Mouse (Mus musculus) liver, embryonic 11.5 days (tissue): ENCODE measurements at regions not wholly inside any gene's neighbourhood (a gene's known extent, or its start where the extent isn't known, plus 50 kb on each side); places are given as distances from the start of the nearest gene placed in this dataset.

Experiments
- ATAC-seq: fragments of 200-750 bp; cut with Nextera tagmentation; replicated peaks from 2 replicates; pipeline ENCODE4 v1.8.0; 2017; ENCODE audit warnings: moderate number of reproducible peaks, mild to moderate bottlenecking, moderate TSS enrichment, moderate library complexity; ENCODE audit not compliant: low FRiP score
- DNase-seq: peaks from one replicate; pipeline ENCODE4 v3.0.0-alpha.2; 2017; ENCODE audit warnings: low spot score
- H3K27ac ChIP-seq: fragments of 300-500 bp; sonication (generic); 2 replicates; pipeline ENCODE4 v1.5.1; 2014; ENCODE audit warnings: mild to moderate bottlenecking, low read depth, low read length, control low read depth
- H3K27me3 ChIP-seq: fragments of 300-500 bp; sonication (generic); replicated peaks from 2 replicates; pipeline ENCODE4 v1.6.1; 2014; ENCODE audit warnings: low read length, mixed read lengths; ENCODE audit not compliant: control insufficient read depth, insufficient read depth
- H3K36me3 ChIP-seq: fragments of 300-500 bp; sonication (generic); 2 replicates; pipeline ENCODE4 v1.6.1; 2014; ENCODE audit warnings: mild to moderate bottlenecking, low read length, moderate library complexity, mixed read lengths; ENCODE audit not compliant: control insufficient read depth, insufficient read depth
- H3K4me1 ChIP-seq: fragments of 300-500 bp; sonication (generic); replicated peaks from 2 replicates; pipeline ENCODE4 v1.6.1; 2014; ENCODE audit warnings: low read length, mixed read lengths; ENCODE audit not compliant: control insufficient read depth, insufficient read depth
- H3K4me2 ChIP-seq: fragments of 300-500 bp; sonication (generic); 2 replicates; pipeline ENCODE4 v1.6.1; 2014; ENCODE audit warnings: mild to moderate bottlenecking, control low read depth, moderate library complexity
- H3K4me3 ChIP-seq: fragments of 300-500 bp; sonication (generic); 2 replicates; pipeline ENCODE4 v1.5.1; 2014; ENCODE audit warnings: low read depth, low read length, control low read depth
- H3K9ac ChIP-seq: fragments of 300-500 bp; sonication (generic); 2 replicates; pipeline ENCODE4 v1.6.1; 2014; ENCODE audit warnings: low read depth, low read length, control low read depth
- H3K9me3 ChIP-seq: fragments of 300-500 bp; sonication (generic); 2 replicates; pipeline ENCODE4 v1.6.1; 2016; ENCODE audit warnings: low read length, inconsistent platforms, mixed read lengths; ENCODE audit not compliant: control insufficient read depth
- WGBS: fragments of 180-500 bp; shearing (Covaris S2); extraction: QIAGEN DNeasy Blood & Tissue Kit; methylation state at CpG from one replicate; pipeline ENCODE4 v1.1.7; 2014; 5-methylcytosine and 5-hydroxymethylcytosine counted together

DNA sequence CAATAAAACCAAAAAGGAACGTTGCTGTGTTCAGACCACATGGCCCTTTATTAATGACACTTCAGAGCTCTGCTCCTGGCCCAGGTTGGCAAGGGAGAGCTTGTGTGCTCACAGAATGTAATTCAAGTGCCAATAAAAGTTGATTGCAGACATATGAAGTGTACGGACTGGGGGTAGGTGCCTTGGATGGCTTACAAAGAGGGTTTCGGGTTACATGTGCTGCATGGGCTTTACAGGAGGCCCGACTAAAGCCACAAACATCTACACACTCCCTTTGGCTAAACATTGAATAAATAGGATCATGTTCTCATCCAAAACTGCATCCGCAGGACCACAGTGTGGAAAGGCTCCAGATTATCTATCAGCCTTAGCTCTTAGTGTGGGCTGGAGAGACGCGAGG lies 666.5 kb downstream of the Vrk1 start:
- Histone ChIP-seq H3K4me1 (no peaks in the 10 kb centered on the region), H3K4me3 (no peak overlapping the region), H3K27me3 (no peaks in the 10 kb centered on the region), H3K9me3 (no peaks in the 10 kb centered on the region), H3K36me3 (no peaks in the 10 kb centered on the region), H3K27ac (no peak overlapping the region), H3K9ac (no peak overlapping the region), H3K4me2 (no peak overlapping the region)
- ATAC-seq (no peak), DNase-seq (no peak)
- 68% methylated on average over 7 of the region's 7 CpGs for WGBS

DNA sequence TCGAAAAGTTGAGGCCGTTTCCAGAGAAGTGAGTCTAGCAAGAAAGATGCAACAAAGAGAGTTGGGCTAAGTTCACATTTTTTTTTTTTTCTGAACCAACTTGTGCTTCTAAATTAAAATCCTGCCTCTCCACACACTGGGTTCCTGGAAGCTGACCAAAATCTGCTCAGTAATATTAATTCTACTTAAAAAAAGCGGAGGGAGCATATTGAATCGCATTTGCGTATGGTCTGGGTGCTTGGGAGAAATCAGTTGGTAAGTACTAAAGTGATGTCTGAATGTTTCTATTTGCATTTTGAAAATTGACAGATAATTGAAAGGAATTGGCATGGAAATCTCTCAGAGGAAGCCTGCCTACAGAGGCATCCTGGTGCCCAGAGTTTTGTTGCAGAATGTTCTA lies 676.0 kb downstream of the Vrk1 start:
- Histone ChIP-seq H3K4me1 (no peaks in the 10 kb centered on the region), H3K4me3 (no peak overlapping the region), H3K27me3 (no peaks in the 10 kb centered on the region), H3K36me3 (no peaks in the 10 kb centered on the region), H3K4me2 (no peak overlapping the region), H3K9ac (no peak overlapping the region), H3K27ac (no peak overlapping the region), H3K9me3 (no peaks in the 10 kb centered on the region)
- WGBS, result 89% methylated on average over 5 of the region's 5 CpGs
- ATAC-seq (no peak), DNase-seq (no peak)

DNA sequence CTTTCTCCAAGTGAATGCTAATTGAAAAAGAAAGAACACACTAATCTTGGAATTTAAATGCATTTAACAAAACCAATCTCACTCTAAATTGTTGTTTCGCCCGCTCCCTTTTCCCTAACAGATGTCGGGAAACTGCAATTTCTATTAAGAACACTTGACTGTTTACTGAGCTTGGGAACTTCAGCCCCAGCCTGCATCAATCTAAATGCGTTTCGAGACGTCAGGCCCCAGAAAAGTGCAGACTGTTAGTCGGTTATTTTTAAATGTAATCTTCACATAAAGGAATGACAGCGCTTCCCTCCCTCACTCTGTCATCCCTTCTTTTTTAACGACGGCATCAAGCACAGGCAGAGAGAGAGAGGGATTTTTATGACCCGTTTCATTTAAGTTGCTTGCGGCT lies 677.7 kb downstream of the Vrk1 start:
- Histone ChIP-seq H3K4me2 (no peak overlapping the region), H3K4me1 (no peaks in the 10 kb centered on the region), H3K36me3 (no peaks in the 10 kb centered on the region), H3K4me3 (no peak overlapping the region), H3K27ac (no peak overlapping the region), H3K9ac (no peak overlapping the region), H3K9me3 (no peaks in the 10 kb centered on the region), H3K27me3 (no peaks in the 10 kb centered on the region)
- WGBS, result 54% methylated on average over 12 of the region's 12 CpGs
- ATAC-seq (no peak), DNase-seq (no peak)

DNA sequence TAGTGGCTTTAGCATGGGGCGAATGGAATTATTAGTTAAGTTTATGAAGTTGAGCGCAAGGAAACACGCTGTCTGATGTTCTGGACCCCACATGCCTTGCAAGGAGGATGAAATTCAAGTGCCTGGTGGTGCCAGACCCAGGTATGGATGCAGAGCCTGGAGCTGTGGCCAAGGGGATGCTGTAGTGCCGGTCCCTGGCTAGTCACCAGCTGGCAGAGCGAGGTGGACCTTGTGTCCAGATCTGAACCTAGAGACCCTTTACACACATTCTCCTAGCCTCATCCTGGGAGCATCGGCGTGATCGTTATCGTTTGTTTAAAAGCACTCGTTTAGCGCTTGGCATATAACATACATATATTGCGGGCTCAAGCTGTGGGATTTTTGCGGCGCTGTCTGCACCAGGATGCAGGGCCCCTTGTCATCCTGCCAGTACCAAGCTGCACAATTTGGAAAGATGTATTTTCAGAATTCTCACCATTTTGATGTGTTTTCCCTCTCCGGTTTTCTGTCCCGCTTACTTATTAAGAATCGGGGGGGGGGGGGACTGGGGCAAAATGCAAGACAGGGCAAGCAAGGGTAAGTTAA lies 678.2 kb downstream of the Vrk1 start:
- Histone ChIP-seq H3K4me2 (no peak overlapping the region), H3K9me3 (no peaks in the 10 kb centered on the region), H3K4me3 (no peak overlapping the region), H3K27me3 (no peaks in the 10 kb centered on the region), H3K9ac (no peak overlapping the region), H3K36me3 (no peaks in the 10 kb centered on the region), H3K27ac (no peak overlapping the region), H3K4me1 (no peaks in the 10 kb centered on the region)
- WGBS, result 88% methylated on average over 17 of the region's 17 CpGs
- no peak for DNase-seq
- ATAC-seq, result no peak

DNA sequence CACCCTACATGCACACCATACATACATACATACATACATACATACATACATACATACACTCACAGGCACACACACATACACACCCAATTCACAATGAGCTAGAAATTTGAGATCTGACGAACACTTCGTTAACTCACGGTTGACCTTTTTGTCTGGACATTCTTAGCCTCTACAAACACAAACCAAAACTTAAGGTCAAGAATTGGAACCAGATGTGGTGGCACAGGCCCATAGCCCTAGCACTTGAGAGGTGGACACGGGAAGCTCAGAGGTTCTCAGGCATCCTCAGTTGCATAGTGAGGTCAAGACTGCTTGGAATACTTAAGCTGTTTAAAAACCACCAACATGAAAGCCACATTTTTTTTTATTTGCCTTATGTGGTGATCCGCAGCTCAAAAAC lies 692.9 kb downstream of the Vrk1 start:
- no peak for ATAC-seq
- Histone ChIP-seq H3K9me3 (no peaks in the 10 kb centered on the region), H3K9ac (no peak overlapping the region), H3K36me3 (no peaks in the 10 kb centered on the region), H3K4me2 (no peak overlapping the region), H3K4me1 (no peaks in the 10 kb centered on the region), H3K27ac (no peak overlapping the region), H3K27me3 (no peaks in the 10 kb centered on the region), H3K4me3 (no peak overlapping the region)
- WGBS, result 79% methylated on average over 5 of the region's 5 CpGs
- DNase-seq, result no peak

DNA sequence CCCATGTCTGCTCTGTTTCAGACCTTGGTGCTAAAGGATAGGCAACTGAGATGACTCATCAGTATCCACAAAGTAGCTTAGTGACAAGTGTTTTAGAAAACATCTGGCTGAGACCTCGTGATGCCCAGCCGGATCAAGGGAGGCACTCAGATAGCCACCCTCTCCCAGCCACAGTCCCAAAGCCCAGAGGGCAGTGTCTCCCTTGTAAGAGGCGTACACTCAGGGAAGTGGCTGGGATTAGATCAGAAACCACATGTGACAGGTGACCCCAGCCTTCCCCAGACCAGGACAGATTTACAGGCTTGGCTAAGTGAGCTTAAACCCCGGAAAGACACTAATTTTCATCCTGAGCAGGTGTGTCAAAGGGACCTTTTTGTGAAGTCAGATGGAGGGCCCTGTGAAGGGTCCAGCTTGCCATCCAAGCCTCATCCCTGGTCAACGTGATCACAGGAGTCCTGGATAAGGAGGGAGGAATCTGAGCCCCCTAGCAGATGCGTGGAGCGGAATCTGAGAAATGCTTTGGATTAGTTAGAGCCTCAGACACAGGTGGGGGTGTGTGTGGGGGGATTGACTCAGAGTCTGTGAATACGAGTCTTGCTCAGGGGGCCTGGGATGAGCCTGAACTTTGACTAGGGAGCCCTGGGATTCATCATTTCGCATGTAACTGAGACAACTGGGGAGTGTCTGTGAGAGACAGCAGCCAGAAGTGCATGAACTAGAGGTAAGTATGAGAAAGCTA lies 711.4 kb downstream of the Vrk1 start:
- no peaks in the 10 kb centered on the region for H3K36me3 ChIP-seq
- no peak overlapping the region for H3K4me2 ChIP-seq
- no peak overlapping the region for H3K4me3 ChIP-seq
- 63% methylated on average over 9 of the region's 9 CpGs for WGBS
- ATAC-seq, result no peak
- no peaks in the 10 kb centered on the region for H3K27me3 ChIP-seq
- no peak overlapping the region for H3K27ac ChIP-seq
- no peak overlapping the region for H3K9ac ChIP-seq
- DNase-seq, result no peak
- H3K4me1 ChIP-seq, result no peaks in the 10 kb centered on the region
- no peaks in the 10 kb centered on the region for H3K9me3 ChIP-seq

DNA sequence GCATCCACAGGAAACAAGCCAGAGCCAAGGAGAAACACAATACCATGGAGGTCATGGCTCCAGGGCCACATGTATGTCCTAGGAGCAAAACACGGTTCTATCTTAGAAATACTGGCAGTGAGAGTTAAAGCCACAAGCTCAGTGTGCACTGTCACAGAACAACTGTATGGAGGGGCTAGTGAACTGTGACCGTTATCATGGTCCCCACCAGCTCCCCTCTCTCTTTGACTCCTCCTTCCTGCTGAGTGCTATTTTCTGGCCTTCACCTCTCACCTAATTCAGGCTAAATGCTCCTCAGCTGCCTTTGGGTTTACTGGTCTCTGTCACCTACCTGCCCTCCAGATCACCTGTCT lies 712.0 kb downstream of the Vrk1 start:
- no peak overlapping the region for H3K4me2 ChIP-seq
- no peaks in the 10 kb centered on the region for H3K9me3 ChIP-seq
- H3K4me1 ChIP-seq, result no peaks in the 10 kb centered on the region
- no peak for ATAC-seq
- no peaks in the 10 kb centered on the region for H3K27me3 ChIP-seq
- no peak overlapping the region for H3K4me3 ChIP-seq
- no peak overlapping the region for H3K9ac ChIP-seq
- no peaks in the 10 kb centered on the region for H3K36me3 ChIP-seq
- DNase-seq, result no peak
- no peak overlapping the region for H3K27ac ChIP-seq
- WGBS, result 72% methylated on average over 2 of the region's 2 CpGs

DNA sequence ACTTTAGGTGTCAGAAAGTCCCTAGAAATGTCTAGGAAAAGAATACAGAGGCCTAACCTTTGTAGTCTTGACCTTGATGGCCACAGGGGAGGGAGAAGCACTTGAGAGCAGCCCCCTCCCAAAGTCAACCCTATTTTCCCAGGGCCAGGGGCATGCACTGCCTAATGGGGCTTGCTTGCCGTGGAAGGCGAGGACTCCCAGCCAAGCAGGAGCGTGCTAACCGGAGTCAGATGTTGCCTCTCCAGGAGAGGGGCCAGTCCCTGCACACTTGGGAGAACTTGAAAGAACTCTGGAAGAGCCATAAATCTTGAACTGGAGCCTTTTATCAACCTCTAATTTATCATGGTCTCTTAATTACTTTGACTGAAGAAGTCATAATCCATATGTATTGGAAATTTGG lies 712.7 kb downstream of the Vrk1 start:
- 72% methylated on average over 4 of the region's 4 CpGs for WGBS
- Histone ChIP-seq H3K9ac (no peak overlapping the region), H3K4me3 (no peak overlapping the region), H3K27me3 (no peaks in the 10 kb centered on the region), H3K4me2 (no peak overlapping the region), H3K4me1 (no peaks in the 10 kb centered on the region), H3K27ac (no peak overlapping the region), H3K36me3 (no peaks in the 10 kb centered on the region), H3K9me3 (no peaks in the 10 kb centered on the region)
- ATAC-seq (no peak), DNase-seq (no peak)

DNA sequence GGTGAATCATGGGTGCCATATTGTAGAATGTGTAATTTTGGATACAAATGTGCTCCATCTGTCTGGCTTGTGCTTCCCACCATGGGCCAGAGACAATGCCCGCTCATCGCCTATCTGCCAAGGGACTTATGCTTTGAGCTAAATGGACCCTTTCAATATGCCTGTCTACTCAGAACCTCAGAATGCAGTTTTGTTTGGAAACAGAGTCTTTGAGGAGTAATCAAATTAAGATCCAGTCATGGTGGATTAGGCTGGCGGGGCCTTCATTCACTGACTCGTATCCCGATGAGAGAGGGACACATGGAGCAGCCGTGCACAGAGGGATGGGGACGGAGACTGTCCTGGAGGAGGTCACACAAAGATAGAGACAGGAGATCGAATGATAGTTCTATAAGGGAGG lies 716.9 kb downstream of the Vrk1 start:
- DNase-seq (no peak), ATAC-seq (no peak)
- H3K9me3 ChIP-seq, result no peaks in the 10 kb centered on the region
- no peaks in the 10 kb centered on the region for H3K27me3 ChIP-seq
- no peaks in the 10 kb centered on the region for H3K4me1 ChIP-seq
- H3K4me3 ChIP-seq, result no peak overlapping the region
- H3K4me2 ChIP-seq, result no peak overlapping the region
- H3K36me3 ChIP-seq, result no peaks in the 10 kb centered on the region
- no peak overlapping the region for H3K27ac ChIP-seq
- 93% methylated on average over 8 of the region's 8 CpGs for WGBS
- H3K9ac ChIP-seq, result no peak overlapping the region
